Mouse (Mus musculus) myocyte (in vitro differentiated cells): Measurements from ENCODE around the gene Pla2g7. TPM values are rescaled to one million over a fixed set of nuclear protein-coding genes. Genes with fewer than 3 reads are reported as not detected.
"Not testable (repeated sequence)": the region's sequence is repeated elsewhere in the genome, so short reads cannot be mapped to it uniquely, and the experiment has no call there.

Source experiments
- H3K27me3 ChIP-seq: one replicate; pipeline ENCODE4 v1.6.1; 2011; ENCODE audit not compliant: control insufficient read depth, insufficient read depth, insufficient read length
- H3K36me3 ChIP-seq: one replicate; pipeline ENCODE4 v1.6.1; 2011; ENCODE audit not compliant: control insufficient read depth, insufficient read depth
- H3K4me2 ChIP-seq: one replicate; pipeline ENCODE4 v1.6.1; 2011; ENCODE audit warnings: low read depth, control low read depth
- H3K4me3 ChIP-seq: one replicate; pipeline ENCODE4 v1.5.1; 2011; ENCODE audit warnings: mild to moderate bottlenecking, control low read depth, moderate library complexity
- H3K79me2 ChIP-seq: one replicate; pipeline ENCODE4 v1.6.1; 2011; ENCODE audit not compliant: control insufficient read depth, insufficient read depth
- H3ac ChIP-seq: one replicate; pipeline ENCODE4 v1.6.1; 2011; ENCODE audit not compliant: control insufficient read depth, insufficient read length
- CEBPB ChIP-seq: IDR thresholded peaks from 2 replicates; pipeline ENCODE4 v1.6.1; 2011; ENCODE audit warnings: mild to moderate bottlenecking, moderate library complexity; ENCODE audit not compliant: poor library complexity, insufficient read depth, severe bottlenecking
- E2F4 ChIP-seq: IDR thresholded peaks from one replicate; pipeline ENCODE4 v1.6.1; 2011; ENCODE audit warnings: mild to moderate bottlenecking, control low read depth, moderate library complexity; ENCODE audit not compliant: insufficient read depth
- MAX ChIP-seq: IDR thresholded peaks from one replicate; pipeline ENCODE4 v1.6.1; 2011; ENCODE audit warnings: low read depth, mild to moderate bottlenecking, control low read depth
- MYOD1 ChIP-seq, 3 experiments: IDR thresholded peaks; one replicate each; pipeline ENCODE4 v1.6.1; 2011; ENCODE audit warnings: control low read depth in 2 of 3, low read depth in 2 of 3, mild to moderate bottlenecking in 2 of 3, moderate library complexity in 1 of 3; ENCODE audit not compliant: insufficient read length in 2 of 3, control insufficient read depth in 1 of 3
- MYOG ChIP-seq, 3 experiments: IDR thresholded peaks; one replicate each; pipeline ENCODE4 v1.6.1; 2011; ENCODE audit warnings: control low read depth in 2 of 3, low read depth in 2 of 3, mild to moderate bottlenecking in 2 of 3; ENCODE audit not compliant: insufficient read length in 2 of 3, control insufficient read depth in 1 of 3, insufficient read depth in 1 of 3
- POLR2A ChIP-seq: IDR thresholded peaks from one replicate; pipeline ENCODE4 v1.6.1; 2011; ENCODE audit warnings: low read depth, mild to moderate bottlenecking, control low read depth, moderate library complexity; ENCODE audit not compliant: insufficient read length
- POLR2AphosphoS2 ChIP-seq: IDR thresholded peaks from one replicate; pipeline ENCODE4 v1.6.1; 2011; ENCODE audit warnings: low read depth, control low read depth; ENCODE audit not compliant: insufficient read length
- REST ChIP-seq: IDR thresholded peaks from one replicate; pipeline ENCODE4 v1.6.1; 2011; ENCODE audit warnings: mild to moderate bottlenecking, control low read depth, moderate library complexity; ENCODE audit not compliant: insufficient read depth, insufficient read length
- SRF ChIP-seq: IDR thresholded peaks from one replicate; pipeline ENCODE4 v1.6.1; 2011; ENCODE audit warnings: low read depth; ENCODE audit not compliant: control insufficient read depth, insufficient read length
- TCF12 ChIP-seq: IDR thresholded peaks from one replicate; pipeline ENCODE4 v1.6.1; 2011; ENCODE audit warnings: mild to moderate bottlenecking, control low read depth; ENCODE audit not compliant: poor library complexity, insufficient read depth, severe bottlenecking
- TCF3 ChIP-seq: IDR thresholded peaks from one replicate; pipeline ENCODE4 v1.6.1; 2011; ENCODE audit warnings: low read depth, control low read depth; ENCODE audit not compliant: insufficient read length
- USF1 ChIP-seq: IDR thresholded peaks from one replicate; pipeline ENCODE4 v1.6.1; 2011; ENCODE audit warnings: low read depth, mild to moderate bottlenecking, control low read depth, moderate library complexity
- polyA plus RNA-seq: library from polyadenylated mRNA; unstranded; fragments of >200 nt; fragmentation: generic; extraction: Trizol; gene quantifications from one replicate; pipeline ENCODE4 v1.2.1, GENCODE M21; 2012; ENCODE audit warnings: missing spikeins

Gene Pla2g7
- polyA plus RNA-seq, 1 experiment: 3.4 TPM

GRCm38 (mm10) chr17:43531192-43531591 lies 36.7 kb upstream of the Pla2g7 start:
- Histone ChIP-seq H3K4me2 (no peak overlapping the region), H3K27me3 (no peaks in the 10 kb centered on the region), H3ac (no peak overlapping the region), H3K4me3 (no peak overlapping the region), H3K36me3 (no peaks in the 10 kb centered on the region), H3K79me2 (no peaks in the 10 kb centered on the region)
- TF ChIP-seq MYOD1 (IDR thresholded peaks at IDR 0.05; ENCODE audit: control insufficient read depth in 1 of 3, insufficient read length in 2 of 3, low read depth in 2 of 3) (no peak), MAX (no peak), E2F4 (no peak), TCF12 (no peak), POLR2A (no peak), POLR2AphosphoS2 (no peak), SRF (no peak), CEBPB (no peak), USF1 (no peak), REST (no peak), MYOG (IDR thresholded peaks at IDR 0.05; ENCODE audit: control insufficient read depth in 1 of 3, insufficient read depth in 1 of 3, insufficient read length in 2 of 3, low read depth in 2 of 3) (no peak), TCF3 (no peak)

DNA sequence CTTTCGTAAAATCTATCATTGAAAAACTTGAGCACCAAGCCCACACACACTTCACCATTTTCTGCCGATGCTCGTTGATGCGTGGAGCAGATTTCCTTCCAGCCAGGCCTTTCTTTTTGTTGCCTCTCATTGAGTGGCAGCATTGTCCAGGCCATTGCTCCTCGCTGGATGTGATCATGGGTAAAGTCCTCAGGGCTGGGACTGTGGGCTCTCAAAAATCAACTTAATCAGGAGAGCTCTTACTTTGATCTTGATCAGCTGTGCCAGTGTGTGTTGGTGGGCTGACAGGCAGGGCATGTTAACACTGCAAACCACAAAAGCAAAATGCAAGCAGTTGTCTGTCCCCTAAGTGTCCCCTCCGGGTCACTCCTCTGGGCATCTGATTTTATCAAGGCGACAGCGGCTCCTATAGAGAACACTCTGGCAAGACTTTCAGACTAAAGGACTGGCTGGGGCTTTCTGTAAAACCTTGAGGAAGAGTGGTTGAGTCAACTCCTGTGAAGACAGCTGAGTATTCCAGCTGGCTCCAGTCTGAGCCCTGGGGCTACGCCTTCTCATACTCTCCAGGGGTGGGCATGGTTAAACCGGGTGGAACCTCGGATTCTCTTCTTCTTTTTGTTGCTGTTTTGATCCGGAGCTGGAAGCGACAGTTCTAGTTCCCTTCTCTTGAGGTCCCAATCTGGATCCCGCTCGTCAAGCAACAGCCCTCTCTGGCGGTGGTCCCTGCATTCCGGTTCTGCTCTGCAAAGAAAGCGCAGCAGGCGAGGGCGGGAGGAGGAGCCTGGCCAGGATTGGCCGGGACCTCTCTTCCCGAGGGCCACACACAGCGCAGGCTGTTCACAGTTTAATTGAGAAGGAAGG lies 33.3 kb upstream of the Pla2g7 start:
- H3K4me2 ChIP-seq: peak overlapping the region; percentile 33
- H3K79me2 ChIP-seq: no peaks in the 10 kb centered on the region
- H3K36me3 ChIP-seq: no peaks in the 10 kb centered on the region
- TF ChIP-seq MAX (no peak), REST (no peak), POLR2A (no peak), MYOG (IDR thresholded peaks at IDR 0.05; ENCODE audit: control insufficient read depth in 1 of 3, insufficient read depth in 1 of 3, insufficient read length in 2 of 3, low read depth in 2 of 3) (peak in 2 of 3 experiments; percentile 45 to 48), SRF (no peak), MYOD1 (IDR thresholded peaks at IDR 0.05; ENCODE audit: control insufficient read depth in 1 of 3, insufficient read length in 2 of 3, low read depth in 2 of 3) (peak in 2 of 3 experiments; percentile 31 to 36)
- H3ac ChIP-seq: no peak overlapping the region
- H3K4me3 ChIP-seq: no peak overlapping the region
- H3K27me3 ChIP-seq: no peaks in the 10 kb centered on the region

DNA sequence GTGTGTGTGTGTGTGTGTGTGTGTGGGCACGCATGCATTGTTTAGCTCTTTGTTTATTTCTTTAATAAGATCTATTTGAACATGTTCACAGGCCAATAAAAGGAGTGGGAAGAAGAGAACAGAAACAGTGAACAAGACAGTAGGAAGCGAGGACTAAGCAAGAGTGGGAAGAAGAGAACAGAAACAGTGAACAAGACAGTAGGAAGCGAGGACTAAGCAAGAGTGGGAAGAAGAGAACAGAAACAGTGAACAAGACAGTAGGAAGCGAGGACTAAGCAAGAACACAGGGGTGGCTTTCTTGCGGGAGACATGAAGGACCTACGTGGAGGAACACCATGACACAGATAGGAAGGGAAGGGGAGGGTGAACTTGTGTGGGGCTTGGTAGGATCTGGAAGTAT lies 31.1 kb upstream of the Pla2g7 start:
- not testable (repeated sequence) for H3K27me3 ChIP-seq, H3K36me3 ChIP-seq, H3ac ChIP-seq, H3K4me2 ChIP-seq, H3K79me2 ChIP-seq, H3K4me3 ChIP-seq

- TF ChIP-seq POLR2AphosphoS2 (no peak), MYOD1 (IDR thresholded peaks at IDR 0.05; ENCODE audit: control insufficient read depth in 1 of 3, insufficient read length in 2 of 3, low read depth in 2 of 3) (no peak), TCF12 (no peak), CEBPB (peak; percentile 43; the same call in 1 of the 2 replicates), POLR2A (no peak)
- Histone ChIP-seq H3K79me2 (no peaks in the 10 kb centered on the region), H3K36me3 (no peaks in the 10 kb centered on the region), H3K4me2 (peak overlapping the region; percentile 37), H3K27me3 (no peaks in the 10 kb centered on the region), H3K4me3 (no peak overlapping the region), H3ac (no peak overlapping the region)
These were observed 29.1 kb upstream of the Pla2g7 start for GRCm38 (mm10) chr17:43538767-43539166.

DNA sequence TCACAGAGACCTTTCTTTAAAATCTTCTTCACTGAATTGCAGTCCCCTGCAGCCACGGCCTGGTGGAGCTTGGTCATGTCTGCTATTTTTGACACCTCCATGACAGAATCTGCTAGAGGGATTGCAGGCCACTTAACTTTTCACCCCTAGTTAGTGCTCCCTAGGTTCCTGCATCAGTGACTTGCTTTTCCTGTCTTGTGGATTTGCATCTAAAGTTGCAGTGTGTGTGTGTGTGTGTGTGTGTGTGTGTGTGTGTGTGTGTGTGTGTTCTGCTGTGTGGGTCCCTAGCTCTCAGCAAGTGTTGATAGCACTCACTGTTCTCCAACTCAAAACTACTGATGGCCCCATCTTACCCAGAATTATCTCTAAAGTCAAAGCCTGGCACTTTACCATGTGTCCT lies 24.4 kb upstream of the Pla2g7 start, which contains the start of gene Ankrd66:
Gene Ankrd66 (minus strand): TSS at position 101 of the 400 bp plus-strand sequence.
- Histone ChIP-seq H3K4me3 (no peak within 1 kb of the TSS), H3K36me3 (no peaks in the 10 kb centered on the region), H3K4me2 (no peak within 1 kb of the TSS), H3ac (no peak within 1 kb of the TSS), H3K27me3 (no peaks in the 10 kb centered on the region), H3K79me2 (no peaks in the 10 kb centered on the region)
- TF ChIP-seq POLR2A (no peak), USF1 (no peak), E2F4 (no peak)
